Mouse (Mus musculus): ENCODE measurements at regions not wholly inside any gene's neighbourhood (a gene's known extent, or its start where the extent isn't known, plus 50 kb on each side); places are given as distances from the start of the nearest gene placed in this dataset.

GRCm38 (mm10) chr13:44019304-44019583, 234.7 kb downstream of the Cd83 start:
- ATAC-seq (ENCODE audit: insufficient number of reproducible peaks, low FRiP score, low TSS enrichment, low read depth): no peak
- Histone ChIP-seq H3K36me3 (ENCODE audit: control insufficient read depth, insufficient read depth, low read length) (no peaks in the 10 kb centered on the region), H3K9me3 (ENCODE audit: control insufficient read depth, low read length) (no peaks in the 10 kb centered on the region), H3K4me1 (ENCODE audit: control insufficient read depth, insufficient read depth, low read length) (peaks cover 9% of the 10 kb centered on the region), H3K9ac (ENCODE audit: low read length) (no peak overlapping the region), H3K27ac (replicated peaks; ENCODE audit: low read depth, low read length) (no peak overlapping the region), H3K4me2 (ENCODE audit: low read depth, severe bottlenecking) (no peak overlapping the region), H3K4me3 (ENCODE audit: low read depth, low read length) (no peak overlapping the region), H3K27me3 (ENCODE audit: control insufficient read depth, insufficient read depth, low read length) (no peaks in the 10 kb centered on the region)
- DNase-seq (ENCODE audit: low spot score): no peak

- no peak overlapping the region for H3K4me3 ChIP-seq (ENCODE audit: low read depth, low read length)
- ATAC-seq (ENCODE audit: insufficient number of reproducible peaks, low FRiP score, low TSS enrichment, low read depth) (no peak), DNase-seq (ENCODE audit: low spot score) (no peak)
- no peak overlapping the region for H3K9ac ChIP-seq (ENCODE audit: low read length)
- no peaks in the 10 kb centered on the region for H3K36me3 ChIP-seq (ENCODE audit: control insufficient read depth, insufficient read depth, low read length)
- H3K27me3 ChIP-seq (ENCODE audit: control insufficient read depth, insufficient read depth, low read length): no peaks in the 10 kb centered on the region
- no peak overlapping the region for H3K4me2 ChIP-seq (ENCODE audit: low read depth, severe bottlenecking)
- 28% methylated on average over 7 of the region's 7 CpGs for WGBS
- H3K9me3 ChIP-seq (ENCODE audit: control insufficient read depth, low read length): no peaks in the 10 kb centered on the region
- H3K4me1 ChIP-seq (ENCODE audit: control insufficient read depth, insufficient read depth, low read length): peaks cover 10% of the 10 kb centered on the region
- no peak overlapping the region for H3K27ac ChIP-seq (replicated peaks; ENCODE audit: low read depth, low read length)
These were observed 236.3 kb downstream of the Cd83 start for GRCm38 (mm10) chr13:44020851-44021250.

- Histone ChIP-seq H3K27me3 (ENCODE audit: control insufficient read depth, insufficient read depth, low read length) (no peaks in the 10 kb centered on the region), H3K9me3 (ENCODE audit: control insufficient read depth, low read length) (no peaks in the 10 kb centered on the region), H3K4me1 (ENCODE audit: control insufficient read depth, insufficient read depth, low read length) (peaks cover 21% of the 10 kb centered on the region), H3K27ac (replicated peaks; ENCODE audit: low read depth, low read length) (no peak overlapping the region), H3K4me3 (ENCODE audit: low read depth, low read length) (no peak overlapping the region), H3K4me2 (ENCODE audit: low read depth, severe bottlenecking) (no peak overlapping the region), H3K9ac (ENCODE audit: low read length) (no peak overlapping the region), H3K36me3 (ENCODE audit: control insufficient read depth, insufficient read depth, low read length) (no peaks in the 10 kb centered on the region)
- WGBS: 75% methylated on average over 10 of the region's 10 CpGs
- DNase-seq (ENCODE audit: low spot score) (no peak), ATAC-seq (ENCODE audit: insufficient number of reproducible peaks, low FRiP score, low TSS enrichment, low read depth) (no peak)
These were observed 237.5 kb downstream of the Cd83 start for GRCm38 (mm10) chr13:44022106-44022505.

- H3K36me3 ChIP-seq (ENCODE audit: control insufficient read depth, insufficient read depth, low read length): no peaks in the 10 kb centered on the region
- no peak overlapping the region for H3K4me3 ChIP-seq (ENCODE audit: low read depth, low read length)
- H3K9me3 ChIP-seq (ENCODE audit: control insufficient read depth, low read length): no peaks in the 10 kb centered on the region
- no peak overlapping the region for H3K9ac ChIP-seq (ENCODE audit: low read length)
- H3K4me1 ChIP-seq (ENCODE audit: control insufficient read depth, insufficient read depth, low read length): peaks cover 22% of the 10 kb centered on the region
- 50% methylated on average over 3 of the region's 3 CpGs for whole genome bisulfite sequencing
- H3K4me2 ChIP-seq (ENCODE audit: low read depth, severe bottlenecking): no peak overlapping the region
- no peak overlapping the region for H3K27ac ChIP-seq (replicated peaks; ENCODE audit: low read depth, low read length)
- no peak for ATAC-seq (ENCODE audit: insufficient number of reproducible peaks, low FRiP score, low TSS enrichment, low read depth)
- no peaks in the 10 kb centered on the region for H3K27me3 ChIP-seq (ENCODE audit: control insufficient read depth, insufficient read depth, low read length)
- no peak for DNase-seq (ENCODE audit: low spot score)
These were observed 240.0 kb downstream of the Cd83 start for GRCm38 (mm10) chr13:44024612-44025011.

- Histone ChIP-seq H3K4me1 (ENCODE audit: control insufficient read depth, insufficient read depth, low read length) (peaks cover 18% of the 10 kb centered on the region), H3K9ac (ENCODE audit: low read length) (peak overlapping the region; percentile 22; the same call in 1 of the 2 replicates), H3K9me3 (ENCODE audit: control insufficient read depth, low read length) (no peaks in the 10 kb centered on the region), H3K27ac (replicated peaks; ENCODE audit: low read depth, low read length) (no peak overlapping the region), H3K4me2 (ENCODE audit: low read depth, severe bottlenecking) (peak overlapping the region; percentile 43), H3K27me3 (ENCODE audit: control insufficient read depth, insufficient read depth, low read length) (no peaks in the 10 kb centered on the region), H3K4me3 (ENCODE audit: low read depth, low read length) (0 out of 2 replicates have a peak overlapping the region, but pooled peaks have one; percentile 7), H3K36me3 (ENCODE audit: control insufficient read depth, insufficient read depth, low read length) (no peaks in the 10 kb centered on the region)
- peak; percentile 58 for DNase-seq (ENCODE audit: low spot score)
- 0 out of 2 replicates have a peak, but pooled peaks have one; percentile 31 for ATAC-seq (ENCODE audit: insufficient number of reproducible peaks, low FRiP score, low TSS enrichment, low read depth)
- WGBS: 15% methylated on average over 26 of the region's 26 CpGs
These were observed 242.0 kb downstream of the Cd83 start for GRCm38 (mm10) chr13:44026321-44027255.

GRCm38 (mm10) chr13:44028081-44028480, 243.5 kb downstream of the Cd83 start:
- Histone ChIP-seq H3K4me3 (ENCODE audit: low read depth, low read length) (no peak overlapping the region), H3K9me3 (ENCODE audit: control insufficient read depth, low read length) (no peaks in the 10 kb centered on the region), H3K27ac (replicated peaks; ENCODE audit: low read depth, low read length) (no peak overlapping the region), H3K27me3 (ENCODE audit: control insufficient read depth, insufficient read depth, low read length) (no peaks in the 10 kb centered on the region), H3K36me3 (ENCODE audit: control insufficient read depth, insufficient read depth, low read length) (no peaks in the 10 kb centered on the region), H3K9ac (ENCODE audit: low read length) (no peak overlapping the region), H3K4me1 (ENCODE audit: control insufficient read depth, insufficient read depth, low read length) (peaks cover 18% of the 10 kb centered on the region), H3K4me2 (ENCODE audit: low read depth, severe bottlenecking) (no peak overlapping the region)
- no peak for DNase-seq (ENCODE audit: low spot score)
- ATAC-seq (ENCODE audit: insufficient number of reproducible peaks, low FRiP score, low TSS enrichment, low read depth): no peak
- WGBS: 91% methylated on average over 6 of the region's 6 CpGs

- no peak overlapping the region for H3K9ac ChIP-seq (ENCODE audit: low read length)
- no peak for DNase-seq (ENCODE audit: low spot score)
- H3K36me3 ChIP-seq (ENCODE audit: control insufficient read depth, insufficient read depth, low read length): no peaks in the 10 kb centered on the region
- peaks cover 18% of the 10 kb centered on the region for H3K4me1 ChIP-seq (ENCODE audit: control insufficient read depth, insufficient read depth, low read length)
- ATAC-seq (ENCODE audit: insufficient number of reproducible peaks, low FRiP score, low TSS enrichment, low read depth): no peak
- H3K9me3 ChIP-seq (ENCODE audit: control insufficient read depth, low read length): no peaks in the 10 kb centered on the region
- 78% methylated on average over 5 of the region's 5 CpGs for WGBS
- no peaks in the 10 kb centered on the region for H3K27me3 ChIP-seq (ENCODE audit: control insufficient read depth, insufficient read depth, low read length)
- no peak overlapping the region for H3K4me3 ChIP-seq (ENCODE audit: low read depth, low read length)
- no peak overlapping the region for H3K4me2 ChIP-seq (ENCODE audit: low read depth, severe bottlenecking)
- H3K27ac ChIP-seq (replicated peaks; ENCODE audit: low read depth, low read length): no peak overlapping the region
These were observed 246.0 kb downstream of the Cd83 start for GRCm38 (mm10) chr13:44030590-44030989.

- Histone ChIP-seq H3K36me3 (ENCODE audit: control insufficient read depth, insufficient read depth, low read length) (no peaks in the 10 kb centered on the region), H3K9ac (ENCODE audit: low read length) (no peak overlapping the region), H3K9me3 (ENCODE audit: control insufficient read depth, low read length) (no peaks in the 10 kb centered on the region), H3K4me1 (ENCODE audit: control insufficient read depth, insufficient read depth, low read length) (no peaks in the 10 kb centered on the region), H3K4me3 (ENCODE audit: low read depth, low read length) (no peak overlapping the region), H3K27me3 (ENCODE audit: control insufficient read depth, insufficient read depth, low read length) (no peaks in the 10 kb centered on the region), H3K27ac (replicated peaks; ENCODE audit: low read depth, low read length) (no peak overlapping the region), H3K4me2 (ENCODE audit: low read depth, severe bottlenecking) (no peak overlapping the region)
- ATAC-seq (ENCODE audit: insufficient number of reproducible peaks, low FRiP score, low TSS enrichment, low read depth) (no peak), DNase-seq (ENCODE audit: low spot score) (no peak)
- WGBS: 85% methylated on average over 8 of the region's 8 CpGs
These were observed 253.3 kb downstream of the Cd83 start for GRCm38 (mm10) chr13:44037774-44038294.
